Mouse (Mus musculus): ENCODE data around the gene Vmn2r63.
"Not testable (repeated sequence)": the region's sequence is repeated elsewhere in the genome, so short reads cannot be mapped to it uniquely, and the experiment has no call there.

DNA sequence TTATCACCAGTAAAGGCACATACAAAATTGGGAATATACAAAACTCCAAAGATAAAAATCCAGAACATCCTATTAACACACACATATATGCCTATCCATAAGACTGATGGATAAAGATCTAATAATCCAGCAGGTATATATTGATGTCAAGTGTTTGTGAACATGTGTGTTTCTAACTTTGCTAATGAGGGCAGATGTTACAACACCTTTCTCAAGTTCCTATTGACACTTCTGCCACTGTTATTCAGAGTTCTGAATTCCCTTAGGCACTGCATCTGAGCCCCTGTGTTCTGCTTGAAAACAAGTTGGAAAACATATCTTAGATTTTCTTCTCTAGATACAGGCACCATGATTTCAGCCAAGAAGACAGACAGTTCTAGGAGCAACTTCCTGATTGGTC, at the start of gene Vmn2r63:
- not testable (repeated sequence) for TF ChIP-seq EP300 (IDR thresholded peaks at IDR 0.05; ENCODE audit: insufficient read depth, low read depth, low read length); CTCF (IDR thresholded peaks at IDR 0.05; ENCODE audit: low read depth, low read length); POLR2A (IDR thresholded peaks at IDR 0.05; ENCODE audit: insufficient read depth, low read length)

Measured in ES-Bruce4 (cell line).